Mouse (Mus musculus) monocyte, adult 2 months (primary cell): ENCODE measurements around the gene Phlpp2.
A peak's percentile ranks its signal among the peaks of the same experiment; 100 is the strongest.

Experiments
- DNase-seq, 2 experiments: peaks; one replicate each; pipeline ENCODE4 v3.0.0; 2022; ENCODE audit warnings: low spot score in 2 of 2, low read depth in 1 of 2

The Phlpp2 gene

DNA sequence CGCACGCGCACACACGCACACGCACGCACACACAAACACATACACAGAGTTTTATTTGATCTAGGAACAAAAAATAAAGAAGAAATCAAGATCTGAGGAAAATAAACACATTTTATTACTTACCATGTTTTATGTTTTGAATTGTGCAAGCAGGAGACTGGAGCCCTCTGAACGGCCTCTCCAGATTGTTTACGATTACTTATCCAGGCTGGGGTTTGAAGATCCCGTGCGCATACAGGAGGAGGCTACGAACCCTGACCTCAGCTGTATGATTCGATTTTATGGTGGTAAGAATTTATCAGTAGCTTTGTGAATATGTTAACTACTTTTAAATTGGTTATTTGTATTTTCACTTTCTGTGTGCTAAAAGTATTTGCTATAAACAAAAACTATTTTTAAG is 27.0 kb downstream of the Phlpp2 start:
- no peak for DNase-seq

DNA sequence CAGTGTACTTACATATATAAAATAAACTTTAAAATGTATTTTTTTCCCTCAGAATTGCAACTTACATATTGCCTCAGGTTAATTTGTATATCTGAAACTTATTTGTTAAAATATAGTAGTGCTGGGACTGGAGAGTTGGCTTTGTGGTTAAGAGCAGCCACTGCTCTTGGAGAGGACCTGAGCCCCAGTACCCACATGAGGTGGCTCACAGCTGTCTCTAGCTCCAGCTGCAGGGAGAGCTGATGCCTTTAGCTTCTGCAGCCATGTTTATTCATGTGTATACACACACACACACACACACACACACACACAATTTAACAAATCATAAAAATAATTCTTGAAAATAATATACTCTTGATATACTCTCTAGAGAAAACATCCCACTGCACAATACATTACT is 34.0 kb downstream of the Phlpp2 start:
- DNase-seq, result no peak

DNA sequence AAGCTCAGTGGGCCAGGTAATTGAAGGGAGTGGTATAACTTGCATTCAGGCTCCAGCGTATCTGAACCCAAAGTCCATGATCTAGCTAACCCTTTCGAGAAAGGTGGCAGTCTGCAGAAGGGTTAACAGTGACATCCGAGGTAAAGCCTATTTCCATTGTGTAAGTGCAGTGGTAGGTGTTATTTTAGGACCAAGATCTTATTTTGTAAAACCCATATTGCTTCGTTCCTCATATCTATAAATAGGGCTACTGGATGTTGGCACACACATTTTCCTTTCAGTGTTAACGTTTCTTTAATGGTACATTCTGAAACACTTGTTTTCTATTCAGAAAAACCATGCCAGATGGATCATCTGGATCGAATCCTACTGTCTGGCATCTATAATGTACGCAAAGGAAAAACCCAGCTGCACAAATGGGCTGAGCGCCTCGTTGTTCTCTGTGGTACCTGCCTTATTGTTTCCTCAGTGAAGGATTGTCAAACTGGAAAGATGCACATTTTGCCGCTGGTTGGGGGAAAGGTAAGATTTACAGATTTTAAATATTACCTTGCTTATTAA is 35.6 kb downstream of the Phlpp2 start:
- no peak for DNase-seq

DNA sequence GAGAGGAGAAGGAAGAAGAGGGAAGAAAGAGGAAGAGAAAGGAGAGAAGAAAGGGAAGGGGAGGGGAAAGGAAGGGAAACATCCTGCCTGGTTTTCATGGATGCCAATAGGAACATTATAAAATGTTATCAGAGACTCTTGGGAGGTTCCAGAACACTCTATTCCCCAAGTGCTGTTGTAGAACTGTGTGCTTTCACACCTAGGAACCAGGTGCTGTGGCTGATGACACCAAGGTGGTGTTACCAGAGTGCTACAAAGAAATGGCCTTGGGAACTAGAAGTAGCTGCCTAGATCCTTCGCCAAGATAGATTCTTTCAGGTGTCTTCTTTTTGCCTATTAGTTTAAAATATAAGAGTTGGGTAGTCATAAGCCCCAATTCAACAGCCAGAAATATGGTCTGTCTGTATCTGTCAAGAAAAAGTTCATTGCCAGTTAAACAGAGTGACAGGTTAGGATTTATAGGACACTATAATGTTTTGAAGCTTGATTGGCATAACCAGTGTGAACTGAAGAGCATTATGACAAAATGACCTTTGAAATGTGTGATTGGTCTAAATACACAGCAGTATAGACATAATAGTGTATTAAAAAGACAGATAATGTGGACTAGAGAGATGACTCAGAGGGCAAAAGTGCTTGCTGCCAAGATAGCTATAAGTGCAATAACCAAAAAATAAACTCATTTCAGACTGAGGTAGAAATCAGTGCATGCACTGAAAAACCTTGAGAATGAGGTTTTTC is 36.8 kb downstream of the Phlpp2 start:
- no peak for DNase-seq

DNA sequence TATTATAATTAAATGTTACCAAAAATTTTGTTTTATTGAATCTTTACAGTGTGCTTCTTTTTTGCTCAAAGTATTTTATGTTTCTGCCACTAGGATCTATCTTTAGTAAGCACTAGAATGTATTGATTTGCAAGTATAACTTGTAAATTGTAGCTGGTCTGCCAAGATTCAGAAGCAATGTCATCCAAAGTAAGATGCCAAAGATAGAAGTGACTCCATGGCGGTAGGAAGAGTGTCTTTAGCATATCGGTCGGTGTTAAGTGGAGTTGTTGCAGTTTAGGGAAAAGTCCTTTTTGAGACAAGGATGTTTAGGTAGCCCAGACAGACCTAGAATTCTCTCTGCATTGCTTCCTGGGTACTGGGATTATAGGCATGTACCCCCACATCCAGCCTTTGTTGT is 38.6 kb downstream of the Phlpp2 start:
- DNase-seq, result no peak

DNA sequence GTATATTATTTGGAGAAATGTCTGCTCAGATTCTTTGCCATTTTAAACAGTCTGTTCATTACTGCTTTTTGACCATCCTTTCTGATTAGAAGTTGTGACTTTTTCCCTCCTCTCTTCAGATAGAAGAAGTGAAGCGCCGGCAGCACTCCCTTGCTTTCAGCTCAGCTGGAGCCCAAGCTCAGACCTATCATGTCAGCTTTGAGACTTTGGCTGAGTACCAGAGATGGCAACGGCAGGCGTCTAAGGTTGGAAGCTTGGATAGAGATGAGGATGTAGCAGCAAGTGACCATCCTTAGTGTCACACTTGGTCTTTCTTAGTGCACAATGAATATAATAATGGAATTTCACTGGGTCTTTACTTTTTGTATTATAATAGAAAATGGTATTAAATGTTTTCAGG is 39.0 kb downstream of the Phlpp2 start:
- DNase-seq, result no peak

DNA sequence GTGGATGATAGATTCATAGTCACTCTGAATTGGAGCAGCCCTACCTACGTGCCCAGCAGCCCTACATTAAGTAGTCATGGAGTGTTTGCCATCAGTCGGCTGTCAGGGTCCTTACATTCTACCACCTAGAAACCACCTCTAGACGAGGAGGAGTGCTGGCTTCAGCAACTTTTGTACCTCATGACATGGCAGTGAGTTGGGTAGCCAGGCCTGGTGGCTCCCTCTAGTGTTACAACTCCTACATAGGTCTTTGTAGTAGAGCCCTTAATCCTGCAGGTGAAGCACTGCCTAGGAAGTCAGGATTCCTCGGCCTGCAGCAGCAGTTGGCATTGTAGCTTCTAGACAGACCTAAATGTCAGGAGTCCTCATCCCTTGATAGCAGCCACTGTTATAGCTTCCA is 48.9 kb downstream of the Phlpp2 start:
- peak in 1 of 2 experiments; percentile 22 for DNase-seq

DNA sequence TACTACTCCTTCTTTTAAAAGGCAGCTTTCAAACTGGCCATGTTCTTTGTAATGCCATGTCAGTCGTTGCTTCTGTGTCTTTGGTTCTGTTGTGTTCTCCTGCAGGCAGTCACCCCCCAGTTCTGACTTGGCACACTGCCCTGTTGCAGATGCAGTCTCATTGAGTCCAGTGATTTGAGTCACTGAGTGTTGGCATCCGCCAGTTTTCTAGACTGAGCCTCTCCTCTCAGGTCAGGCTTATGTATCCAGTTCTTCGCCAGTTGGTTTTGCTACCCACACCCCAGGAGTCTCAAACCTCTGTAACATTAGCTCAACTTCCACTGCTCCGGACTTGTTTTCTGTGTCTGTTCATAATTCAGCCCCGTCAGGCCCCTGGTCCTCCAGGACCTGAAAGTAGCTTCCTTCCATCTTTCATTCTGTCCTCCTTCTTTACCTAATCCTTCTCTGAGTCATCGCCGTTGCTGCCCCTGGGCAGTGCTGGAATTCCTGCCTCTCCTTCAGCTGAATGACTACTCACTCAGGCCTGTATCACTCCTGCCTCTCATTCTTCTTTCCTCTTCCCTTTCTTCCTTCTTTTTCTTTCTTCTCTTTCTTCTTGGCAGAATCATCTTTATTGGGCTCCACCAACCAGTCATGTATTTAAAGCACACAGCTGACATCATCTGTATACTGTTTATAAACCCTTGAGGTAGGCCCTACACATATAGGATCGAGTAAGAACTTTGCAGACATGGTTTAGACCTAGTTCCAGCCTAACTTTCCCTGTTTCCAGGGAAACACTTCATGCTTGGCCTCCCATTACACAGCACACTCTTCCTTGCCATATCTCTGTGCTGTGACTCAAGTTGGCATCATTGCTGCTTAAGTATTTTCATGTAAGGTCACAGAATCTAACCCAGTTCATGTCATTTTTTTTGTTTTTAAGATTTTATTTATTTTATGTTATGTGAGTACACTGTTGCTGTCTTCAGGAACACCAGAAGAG is 52.4 kb downstream of the Phlpp2 start:
- no peak for DNase-seq

DNA sequence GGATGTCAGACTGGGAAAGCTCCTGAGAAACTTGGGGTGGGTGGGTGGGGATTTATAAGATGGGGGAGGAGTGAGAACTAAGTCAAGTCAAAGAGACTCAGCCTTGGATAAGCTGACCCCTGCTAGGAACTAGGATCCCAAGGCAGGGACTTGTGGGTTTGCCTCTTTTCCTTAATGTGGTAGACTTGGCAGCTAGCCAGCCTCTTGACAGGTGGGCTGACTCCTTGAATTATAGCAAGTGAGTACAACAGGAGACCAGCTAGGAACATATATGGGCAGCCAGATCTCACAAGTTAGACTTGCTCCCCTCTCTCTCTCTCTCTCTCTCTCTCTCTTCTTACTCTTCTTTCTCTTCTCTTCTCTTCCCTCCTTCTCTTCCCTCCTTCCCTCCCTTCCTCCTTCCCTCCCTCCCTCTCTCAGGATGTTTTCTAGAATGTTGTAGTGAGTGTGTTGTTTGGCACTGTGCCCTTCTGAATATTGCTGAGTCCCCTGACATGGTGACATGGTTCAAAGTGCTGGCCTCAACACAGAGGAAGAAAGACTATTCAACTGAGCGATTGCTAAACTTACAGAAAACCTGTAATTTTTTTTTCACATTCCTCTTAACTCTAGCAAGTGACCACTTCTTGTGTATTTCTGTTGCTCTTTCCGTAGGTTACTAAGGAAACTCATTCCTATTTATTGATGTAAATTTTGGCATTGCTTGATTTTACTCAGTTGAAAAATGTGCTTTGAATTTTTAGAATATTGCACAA is 73.4 kb downstream of the Phlpp2 start:
- no peak for DNase-seq

DNA sequence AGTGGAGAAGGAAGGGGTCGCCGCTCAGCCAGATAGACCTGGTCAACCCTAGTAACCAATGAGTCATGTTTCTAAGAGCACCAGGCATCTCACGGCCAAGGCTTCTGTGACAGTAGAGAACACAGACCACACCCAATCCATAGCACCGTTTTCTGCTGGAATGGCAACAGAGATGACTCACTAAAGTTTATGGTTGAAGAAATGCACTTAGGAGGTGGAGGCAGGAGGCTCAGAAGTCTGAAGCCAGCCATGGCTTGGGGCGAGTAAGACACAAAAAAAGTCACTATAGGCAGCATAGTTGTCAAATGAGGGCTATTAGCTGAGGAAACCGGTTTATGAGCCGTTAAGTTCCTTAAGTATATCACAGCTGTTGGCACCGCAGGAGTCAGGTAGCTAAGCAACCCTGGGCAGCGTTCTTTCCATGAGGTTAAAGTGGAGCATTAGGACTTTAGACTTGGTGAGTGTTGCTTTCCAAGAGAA is 76.9 kb downstream of the Phlpp2 start:
- no peak for DNase-seq

DNA sequence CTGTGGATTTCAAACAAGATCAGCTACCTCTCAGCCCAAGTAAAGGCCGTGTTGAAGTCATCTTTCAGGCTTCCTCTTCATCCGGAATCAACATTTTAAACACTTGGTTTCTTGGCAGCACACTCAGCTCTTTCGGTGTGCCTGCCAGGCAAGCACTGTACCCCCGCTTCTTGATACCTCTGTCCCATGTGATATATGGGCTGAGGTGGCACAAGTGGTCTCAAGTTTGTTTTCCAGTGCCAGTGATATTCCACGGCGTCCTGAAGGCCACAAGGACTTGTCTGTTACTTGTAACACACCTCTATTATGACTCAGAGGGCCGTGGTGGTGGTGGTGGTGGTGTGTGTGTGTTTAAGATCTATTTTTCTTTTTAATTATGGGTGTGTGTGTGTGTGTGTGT is 77.4 kb downstream of the Phlpp2 start:
- no peak for DNase-seq

DNA sequence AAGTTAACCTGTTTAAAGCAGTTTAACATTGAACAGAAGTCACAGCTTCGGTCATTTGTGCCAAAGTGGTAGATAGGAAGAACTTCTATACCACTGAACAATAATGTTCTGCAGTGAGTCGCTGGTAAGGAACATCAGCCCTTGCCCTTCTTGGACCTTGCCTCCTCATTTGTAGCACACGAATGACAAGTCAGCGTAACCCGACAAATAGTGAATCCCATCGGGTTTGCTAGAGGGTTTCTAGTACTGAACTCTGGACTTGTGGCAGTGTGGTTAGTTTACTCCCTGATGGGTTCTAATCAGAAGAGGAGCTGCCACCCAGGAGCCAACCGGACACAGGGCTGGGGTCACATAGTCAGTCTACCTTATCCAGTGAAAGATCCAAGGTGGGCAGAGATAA is 77.9 kb downstream of the Phlpp2 start:
- DNase-seq, result no peak

DNA sequence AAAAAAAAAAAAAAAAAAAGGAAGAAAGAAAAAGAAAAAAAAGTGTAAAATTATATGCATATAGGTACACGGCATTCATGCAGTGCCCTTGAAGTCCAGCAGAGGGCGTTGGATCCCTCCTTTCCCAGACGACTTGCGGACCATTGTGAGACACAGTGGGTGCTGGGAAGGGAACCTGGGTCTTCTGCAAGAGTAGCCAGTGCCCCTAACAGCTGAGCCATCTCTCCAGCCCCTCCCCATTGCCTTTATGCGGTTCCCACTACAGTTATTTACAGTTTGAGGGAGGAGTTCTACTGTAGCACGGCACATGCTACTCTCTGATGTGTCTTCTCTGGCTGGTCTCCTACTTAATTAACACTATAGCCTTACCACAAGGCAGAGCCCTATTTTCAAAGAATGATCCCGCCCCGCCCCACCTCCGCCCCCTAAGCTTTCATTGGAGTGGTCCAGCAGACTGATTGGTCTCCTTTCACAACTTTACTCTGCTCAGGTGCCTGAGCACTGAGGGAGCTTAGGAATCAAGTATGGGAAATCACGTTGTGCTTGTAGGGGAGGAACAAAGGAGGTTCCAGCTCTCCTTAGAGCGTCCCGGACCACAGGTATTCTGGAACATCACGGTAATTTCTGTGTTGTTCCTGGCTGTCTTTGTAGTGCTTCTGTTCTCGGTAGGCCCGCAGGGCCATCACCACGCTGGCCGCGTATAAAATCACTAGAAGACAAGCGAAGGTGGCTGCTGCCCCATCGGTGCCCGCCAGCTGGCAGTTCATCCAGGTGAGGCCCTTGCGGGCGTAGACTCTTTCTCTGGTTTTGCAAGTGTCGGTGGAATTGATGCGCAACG is 79.3 kb downstream of the Phlpp2 start:
- DNase-seq, result no peak

DNA sequence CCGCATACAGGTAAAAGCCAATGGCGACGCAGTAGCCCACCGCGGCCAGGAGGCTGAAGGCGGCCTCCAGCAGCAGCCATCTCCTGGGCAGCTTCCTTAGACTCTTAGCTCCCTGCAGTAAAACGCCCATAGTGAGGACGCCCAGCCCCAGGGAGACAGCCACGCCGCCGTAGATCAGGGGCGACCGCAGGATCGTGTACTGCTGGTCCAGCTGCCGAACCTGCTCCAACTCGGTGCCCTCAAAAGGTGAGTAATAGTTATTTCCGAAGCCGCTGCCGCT is 79.9 kb downstream of the Phlpp2 start:
- no peak for DNase-seq

DNA sequence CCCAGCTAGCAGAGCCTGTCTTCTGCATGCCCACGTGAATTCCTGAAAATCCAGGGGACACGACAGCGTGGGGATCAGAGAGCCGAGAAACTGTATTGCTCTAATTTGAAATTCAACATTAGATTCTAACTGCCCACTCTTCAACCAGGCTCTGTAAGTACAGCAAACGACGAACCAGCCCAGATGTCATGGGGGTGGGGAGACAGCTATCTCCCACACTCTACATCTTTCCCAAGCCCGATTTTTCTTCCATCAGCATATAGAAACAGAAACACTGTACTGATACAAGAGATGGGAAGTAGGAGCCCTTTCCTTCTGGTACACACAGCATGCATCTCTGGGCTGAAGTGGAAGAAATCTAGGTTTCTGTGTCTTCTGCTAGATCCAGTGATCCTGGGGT is 83.8 kb downstream of the Phlpp2 start:
- DNase-seq, result no peak

DNA sequence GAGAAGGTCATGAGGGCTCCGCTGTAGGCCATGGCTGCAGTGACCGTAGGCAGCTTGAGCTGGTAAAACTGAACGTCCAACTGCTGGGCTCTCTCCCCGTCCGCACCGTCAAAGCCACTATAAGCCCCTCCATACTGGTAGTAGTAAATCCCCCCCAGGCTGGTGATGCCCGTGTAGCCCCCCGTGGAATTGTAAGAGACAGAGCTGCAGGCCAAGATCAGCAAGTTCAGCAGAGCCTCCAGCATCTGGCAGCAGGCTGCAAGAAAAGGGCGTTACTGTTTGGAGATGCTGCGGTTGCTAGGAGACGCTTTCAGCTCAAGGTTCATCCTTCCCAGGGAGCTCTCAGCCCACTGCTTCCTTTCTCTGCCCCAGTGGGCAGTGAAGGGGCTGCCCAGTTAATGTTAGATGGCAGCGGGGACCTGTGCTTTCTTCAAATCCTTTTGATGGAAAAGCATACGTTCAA is 86.2 kb downstream of the Phlpp2 start:
- no peak for DNase-seq

DNA sequence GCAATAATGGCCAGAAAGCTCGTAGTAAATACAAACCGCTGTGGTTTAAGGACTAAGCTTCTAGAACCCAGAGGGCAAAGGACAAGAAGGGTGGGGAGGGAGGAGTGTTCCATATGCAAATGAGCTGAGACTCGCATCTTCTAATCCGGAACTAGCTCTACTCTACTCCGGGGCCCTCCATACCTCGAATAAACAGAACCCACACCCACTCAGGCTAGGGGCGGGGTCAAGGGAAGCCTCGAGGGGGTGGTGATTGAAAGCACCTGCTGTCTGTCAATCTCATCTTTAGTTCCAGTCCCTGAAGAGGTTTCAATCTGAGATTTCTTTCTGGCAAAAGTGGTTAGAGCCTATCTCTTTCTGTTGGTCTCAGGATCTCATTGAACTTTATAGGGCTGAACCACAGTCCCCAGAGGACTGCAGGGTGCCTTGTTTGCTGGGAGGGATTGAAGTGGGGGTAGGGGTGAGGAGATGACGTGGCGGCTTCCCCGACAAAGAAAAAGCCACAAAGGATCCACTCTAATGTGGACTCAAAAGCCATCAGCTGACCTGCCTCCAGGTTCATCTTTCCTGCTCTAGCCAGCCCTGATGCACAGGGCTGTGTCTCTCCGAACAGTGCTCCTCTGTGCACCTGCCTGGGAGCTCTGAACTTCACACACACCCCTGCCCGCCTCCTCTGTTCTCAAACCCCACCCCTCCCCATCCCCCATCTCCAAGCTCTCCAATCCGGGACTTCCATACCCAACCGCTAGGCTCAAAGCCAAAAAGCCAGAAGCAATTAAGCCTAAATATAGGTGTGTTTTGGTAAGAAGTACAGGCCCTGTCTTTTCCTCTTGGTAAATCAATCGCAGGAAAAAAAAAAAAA is 89.1 kb downstream of the Phlpp2 start:
- DNase-seq, result no peak

DNA sequence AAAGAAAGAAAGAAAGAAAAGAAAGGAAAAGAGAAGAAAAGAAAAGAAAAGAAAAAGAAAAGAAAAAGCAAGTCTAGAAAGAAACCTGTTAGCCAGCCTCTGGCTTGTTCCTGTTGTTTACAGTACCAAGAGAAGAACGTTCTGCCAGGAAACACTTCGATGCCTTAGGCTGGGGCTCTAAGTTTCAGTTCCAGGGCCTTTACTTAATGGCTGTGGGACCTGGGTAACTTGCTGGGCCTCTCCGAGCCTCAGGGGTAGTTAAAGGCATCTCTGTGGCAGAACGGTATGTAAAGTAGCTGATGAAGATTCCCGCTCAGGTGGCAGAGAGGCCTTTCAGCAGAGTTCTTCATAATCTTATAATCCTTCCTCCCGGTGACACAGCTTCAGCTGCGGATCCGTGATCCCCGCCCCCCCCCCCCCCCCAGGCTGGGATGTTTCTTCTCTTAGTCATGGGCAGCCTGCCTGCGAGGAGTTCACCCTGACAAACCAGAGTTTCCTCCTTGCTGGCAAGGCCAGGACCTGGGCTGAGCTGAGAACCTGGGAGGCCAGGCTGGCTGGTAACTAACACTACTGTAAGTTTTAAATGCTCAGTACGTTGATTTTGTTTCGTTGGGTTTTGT is 89.8 kb downstream of the Phlpp2 start:
- DNase-seq, result no peak

DNA sequence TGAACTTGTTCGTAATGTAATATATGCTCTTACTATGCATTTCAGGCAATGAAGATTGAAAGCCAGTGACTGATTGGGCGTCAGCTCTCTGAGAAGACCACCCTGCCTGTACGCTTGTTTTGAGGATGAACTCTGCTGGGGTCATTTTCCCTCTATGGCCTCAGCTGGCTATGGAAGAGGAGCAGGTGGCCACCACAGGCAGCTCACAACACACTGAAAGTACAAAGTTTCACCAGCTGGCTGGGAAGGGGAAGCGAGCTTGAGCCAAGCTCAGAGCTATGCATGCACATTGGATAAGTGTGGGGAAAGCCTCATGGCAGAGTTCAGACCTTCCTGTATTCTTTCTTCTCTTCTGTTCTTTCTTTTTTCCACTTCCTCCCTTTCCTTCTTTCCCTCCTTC is 90.8 kb downstream of the Phlpp2 start:
- DNase-seq, result no peak
